Mouse (Mus musculus) erythroblast, embryonic 14.5 days (primary cell): ENCODE results near the gene Ugp2.

Experiments
- GATA1 ChIP-seq: IDR thresholded peaks from 2 replicates; pipeline ENCODE4 v1.6.1; 2012; ENCODE audit warnings: low read length, inconsistent platforms, mixed read lengths
- TAL1 ChIP-seq: IDR thresholded peaks from 3 replicates; pipeline ENCODE4 v1.6.1; 2012; ENCODE audit warnings: low read length, inconsistent platforms, mixed read lengths

GRCm38 (mm10) chr11:21322349-21322748 is 48.7 kb downstream of the Ugp2 start:
- TF ChIP-seq TAL1 (no peak), GATA1 (no peak)
